Mouse (Mus musculus): ENCODE results near the gene Larp1b.

The Larp1b gene

GRCm38 (mm10) chr3:41084421-41084820 is 134.8 kb downstream of the Larp1b start:
- DNase-seq: no peak

GRCm38 (mm10) chr3:41087071-41087470 is 137.4 kb downstream of the Larp1b start:
- DNase-seq: no peak
